Mouse (Mus musculus) forebrain, embryonic 14.5 days (tissue): ENCODE data around the gene Slc39a5. TPM values are rescaled to one million over a fixed set of nuclear protein-coding genes. Genes with fewer than 3 reads are reported as not detected.

Experiments used
- ATAC-seq: fragments of 200-750 bp; cut with Nextera tagmentation; 2 replicates; pipeline ENCODE4 v1.8.0; 2017; ENCODE audit warnings: mild to moderate bottlenecking, moderate library complexity
- DNase-seq: peaks from one replicate; pipeline ENCODE4 v3.0.0-alpha.2; 2015; ENCODE audit warnings: low spot score
- H3K27ac ChIP-seq: fragments of 300-500 bp; sonication (generic); 2 replicates; pipeline ENCODE4 v1.5.1; 2014; ENCODE audit warnings: low read depth, mild to moderate bottlenecking, control low read depth, low read length, moderate library complexity
- H3K27me3 ChIP-seq: fragments of 300-500 bp; sonication (generic); replicated peaks from 2 replicates; pipeline ENCODE4 v1.6.1; 2014; ENCODE audit warnings: low read length, control low read depth, mixed read lengths; ENCODE audit not compliant: control insufficient read depth, insufficient read depth
- H3K36me3 ChIP-seq: fragments of 300-500 bp; sonication (generic); 2 replicates; pipeline ENCODE4 v1.6.1; 2014; ENCODE audit warnings: low read length, control low read depth; ENCODE audit not compliant: control insufficient read depth, insufficient read depth
- H3K4me1 ChIP-seq: fragments of 300-500 bp; sonication (generic); 2 replicates; pipeline ENCODE4 v1.6.1; 2014; ENCODE audit warnings: antibody characterized with exemption, low read length, control low read depth; ENCODE audit not compliant: control insufficient read depth, insufficient read depth
- H3K4me2 ChIP-seq: fragments of 300-500 bp; sonication (generic); 2 replicates; pipeline ENCODE4 v1.6.1; 2014; ENCODE audit warnings: mild to moderate bottlenecking, control low read depth, low read length
- H3K4me3 ChIP-seq: fragments of 300-500 bp; sonication (generic); 2 replicates; pipeline ENCODE4 v1.5.1; 2014; ENCODE audit warnings: low read depth, low read length, control low read depth
- H3K9ac ChIP-seq: fragments of 300-500 bp; sonication (generic); 2 replicates; pipeline ENCODE4 v1.6.1; 2014; ENCODE audit warnings: mild to moderate bottlenecking, low read length, control low read depth, moderate library complexity
- H3K9me3 ChIP-seq: fragments of 300-500 bp; sonication (generic); replicated peaks from 2 replicates; pipeline ENCODE4 v1.6.1; 2016; ENCODE audit warnings: low read length, control low read depth, mixed read lengths; ENCODE audit not compliant: control insufficient read depth
- WGBS: fragments of 180-500 bp; shearing (Covaris S2); extraction: QIAGEN DNeasy Blood & Tissue Kit; methylation state at CpG from one replicate; pipeline ENCODE4 v1.1.7; 2014; 5-methylcytosine and 5-hydroxymethylcytosine counted together
- polyA plus RNA-seq: library from polyadenylated mRNA; unstranded; fragments of >200 nt; fragmentation: Nextera tagmentation; extraction: Ambion mirVana; gene quantifications from 2 replicates; pipeline ENCODE4 v1.2.1, GENCODE M21; 2014

Gene Slc39a5
- polyA plus RNA-seq, 1 experiment from 2014 or later, result not detected

DNA sequence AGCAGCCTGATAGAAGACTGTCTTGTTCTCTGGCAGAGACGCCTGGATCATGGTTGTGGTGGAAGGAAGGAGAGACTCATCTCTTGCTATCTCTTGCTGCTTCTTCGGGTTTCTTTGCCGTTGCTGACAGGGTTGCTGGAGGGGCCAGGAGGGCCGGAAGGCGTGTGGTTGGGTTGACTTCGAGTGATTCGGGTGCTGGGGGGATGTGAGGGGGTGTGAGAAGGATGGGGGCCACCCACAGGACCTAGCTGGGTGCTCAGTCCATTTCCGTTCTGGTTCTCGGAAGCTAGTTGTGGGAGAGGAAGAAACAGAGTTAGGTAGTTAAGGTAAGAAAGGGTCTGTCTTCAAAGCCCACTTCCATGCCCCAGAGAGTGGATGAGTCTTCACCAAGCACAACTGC, 609 bp upstream of the Slc39a5 start:
- Histone ChIP-seq H3K9ac (no peak overlapping the region), H3K27ac (no peak overlapping the region), H3K4me2 (no peak overlapping the region), H3K4me3 (no peak overlapping the region), H3K36me3 (peaks cover 23% of the 10 kb centered on the region), H3K9me3 (no peaks in the 10 kb centered on the region), H3K27me3 (no peaks in the 10 kb centered on the region), H3K4me1 (no peaks in the 10 kb centered on the region)
- no peak for DNase-seq
- WGBS, result 83% methylated on average over 9 of the region's 9 CpGs
- ATAC-seq, result no peak

DNA sequence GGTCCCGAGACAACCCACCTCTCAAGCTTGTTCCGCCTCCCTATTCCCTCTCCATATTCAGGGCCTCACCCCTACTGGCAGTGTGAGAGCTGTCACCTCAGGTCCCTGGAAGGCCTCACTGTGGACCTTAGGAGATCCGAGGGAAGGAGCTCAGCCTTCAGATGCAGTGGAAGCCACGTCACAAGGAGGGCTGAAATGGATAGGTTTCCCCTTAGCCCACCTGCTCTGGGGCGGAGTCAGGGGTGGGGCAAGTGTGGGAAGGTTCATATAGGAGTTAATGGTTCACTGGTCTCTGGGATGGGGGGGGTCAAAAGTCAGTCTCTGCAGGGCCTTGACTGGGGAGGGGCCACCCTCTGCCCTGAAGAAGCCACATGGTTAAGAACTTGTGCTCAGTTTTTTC, 691 bp downstream of the Slc39a5 start:
- no peak for ATAC-seq
- Histone ChIP-seq H3K27ac (no peak overlapping the region), H3K4me3 (no peak overlapping the region), H3K9ac (no peak overlapping the region), H3K4me2 (no peak overlapping the region), H3K9me3 (no peaks in the 10 kb centered on the region), H3K4me1 (no peaks in the 10 kb centered on the region), H3K27me3 (no peaks in the 10 kb centered on the region), H3K36me3 (peaks cover 16% of the 10 kb centered on the region)
- WGBS, result 26% methylated on average over 5 of the region's 5 CpGs
- no peak for DNase-seq

DNA sequence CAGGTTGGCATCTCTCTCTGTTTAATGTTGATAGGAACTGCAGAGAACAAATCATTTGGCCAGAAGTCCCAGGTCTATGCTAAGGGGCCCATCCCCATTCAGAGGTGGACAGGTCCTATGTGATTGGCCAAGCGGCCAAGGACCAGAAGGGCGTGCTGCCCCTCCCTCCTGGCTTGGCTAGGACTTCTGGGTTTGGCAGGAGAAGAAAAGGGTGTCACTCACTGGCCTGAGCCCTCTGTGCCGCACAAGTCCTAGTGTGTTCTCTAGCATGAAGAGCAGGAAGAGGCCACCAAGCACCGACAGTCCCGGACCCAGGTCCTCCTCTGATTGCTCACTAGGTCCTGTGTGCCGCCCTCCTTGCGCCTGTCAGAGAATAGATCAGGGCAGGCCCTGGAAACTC, 3.6 kb downstream of the Slc39a5 start:
- Histone ChIP-seq H3K9ac (no peak overlapping the region), H3K4me3 (no peak overlapping the region), H3K27ac (no peak overlapping the region), H3K36me3 (peaks cover 42% of the 10 kb centered on the region), H3K9me3 (no peaks in the 10 kb centered on the region), H3K27me3 (no peaks in the 10 kb centered on the region), H3K4me1 (no peaks in the 10 kb centered on the region), H3K4me2 (no peak overlapping the region)
- no peak for ATAC-seq
- DNase-seq, result no peak
- 58% methylated on average over 7 of the region's 7 CpGs for WGBS

DNA sequence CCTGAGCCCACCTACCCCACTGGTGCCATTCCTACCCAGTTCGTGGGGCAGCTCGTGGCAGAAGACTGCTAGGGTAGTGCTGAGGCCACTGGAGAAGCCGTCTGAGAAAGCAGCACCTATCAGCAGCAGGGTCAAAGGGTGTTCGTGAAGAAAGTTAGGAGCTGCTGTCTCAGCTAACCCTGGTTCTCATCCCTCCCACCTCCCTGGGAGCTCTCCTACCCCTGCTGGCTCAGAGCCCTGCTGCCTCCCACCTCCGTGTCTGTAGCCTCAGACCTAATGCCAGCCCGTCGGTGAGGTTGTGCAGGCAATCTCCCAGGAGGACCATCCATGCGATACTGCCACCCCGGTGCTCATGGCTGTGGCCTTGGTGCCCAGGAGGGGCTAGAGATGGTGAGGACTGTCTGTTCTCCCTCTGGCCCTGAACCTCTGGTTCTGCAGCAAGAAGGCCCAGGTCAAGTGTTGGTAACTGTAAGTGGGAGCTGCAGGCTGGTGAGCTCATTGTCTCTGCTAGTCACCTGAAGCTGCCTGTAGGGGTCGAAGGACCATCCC, 4.2 kb downstream of the Slc39a5 start:
- no peak for ATAC-seq
- 78% methylated on average over 10 of the region's 10 CpGs for WGBS
- no peak for DNase-seq
- Histone ChIP-seq H3K4me2 (no peak overlapping the region), H3K4me1 (no peaks in the 10 kb centered on the region), H3K9me3 (no peaks in the 10 kb centered on the region), H3K9ac (no peak overlapping the region), H3K36me3 (peaks cover 45% of the 10 kb centered on the region), H3K27ac (no peak overlapping the region), H3K27me3 (no peaks in the 10 kb centered on the region), H3K4me3 (no peak overlapping the region)

DNA sequence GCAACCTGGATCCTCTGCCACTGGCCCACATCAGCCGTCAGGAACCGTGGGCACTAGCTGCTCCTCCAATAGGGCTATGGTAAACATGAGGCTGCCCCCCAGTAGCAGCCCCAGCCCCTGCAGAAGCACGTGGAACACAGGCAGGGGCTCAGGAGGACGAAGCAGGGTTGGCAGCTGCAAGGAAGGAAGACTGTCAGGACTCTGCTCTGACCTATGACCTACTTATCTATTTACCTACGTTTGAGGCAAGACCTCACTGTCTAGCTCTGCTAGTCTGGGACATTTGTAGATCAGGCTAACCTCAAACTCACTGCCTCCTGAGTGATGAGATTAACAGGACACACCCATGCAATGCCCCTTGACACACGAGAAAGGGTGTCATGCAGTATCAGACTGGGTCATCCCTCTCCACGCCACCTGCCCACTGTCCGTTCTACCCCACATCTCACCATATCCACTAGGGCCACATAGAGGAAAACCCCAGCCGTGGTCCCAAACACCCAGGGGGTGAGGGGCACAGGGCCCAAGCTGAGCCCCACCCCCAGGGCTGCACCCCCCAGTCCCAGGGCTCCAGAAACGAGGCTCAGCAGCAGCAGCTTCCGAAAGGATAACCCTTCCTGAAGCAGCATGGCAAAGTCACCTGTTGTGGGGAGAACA, 4.9 kb downstream of the Slc39a5 start:
- H3K27me3 ChIP-seq, result no peaks in the 10 kb centered on the region
- no peak for ATAC-seq

DNA sequence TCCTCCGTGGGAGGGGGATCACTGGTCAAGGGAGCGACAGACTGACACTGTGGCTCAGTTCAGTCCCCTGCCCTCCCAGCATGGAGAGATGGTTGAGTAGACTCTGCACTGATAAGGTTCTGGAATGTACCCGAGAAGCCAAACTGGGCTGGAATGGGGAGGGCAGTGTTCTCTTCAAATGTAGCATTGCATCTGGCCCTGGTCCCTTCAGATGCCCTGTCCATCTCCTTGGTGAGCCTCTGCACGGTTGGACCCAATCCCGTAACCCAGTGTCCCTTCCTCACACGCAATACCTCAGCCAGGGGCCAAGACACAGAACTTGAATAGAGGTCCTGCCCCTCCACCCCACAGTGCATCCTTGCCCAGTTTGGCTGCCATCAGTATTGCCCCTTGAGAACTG, 9.2 kb downstream of the Slc39a5 start:
- DNase-seq (no peak), ATAC-seq (no peak)
- peaks cover 88% of the 10 kb centered on the region for H3K36me3 ChIP-seq
- H3K9me3 ChIP-seq, result no peaks in the 10 kb centered on the region
- H3K4me3 ChIP-seq, result no peak overlapping the region
- no peak overlapping the region for H3K27ac ChIP-seq
- H3K4me2 ChIP-seq, result no peak overlapping the region
- H3K9ac ChIP-seq, result no peak overlapping the region
- 74% methylated on average over 6 of the region's 6 CpGs for WGBS
- no peaks in the 10 kb centered on the region for H3K4me1 ChIP-seq
- H3K27me3 ChIP-seq, result no peaks in the 10 kb centered on the region

More for the DNA sequence above, 4.9 kb downstream of the Slc39a5 start:
- WGBS, result 75% methylated on average over 11 of the region's 11 CpGs
- Histone ChIP-seq H3K9me3 (no peaks in the 10 kb centered on the region), H3K27ac (no peak overlapping the region), H3K36me3 (peaks cover 46% of the 10 kb centered on the region), H3K9ac (no peak overlapping the region), H3K4me3 (no peak overlapping the region), H3K4me2 (no peak overlapping the region), H3K4me1 (no peaks in the 10 kb centered on the region)
- no peak for DNase-seq

DNA sequence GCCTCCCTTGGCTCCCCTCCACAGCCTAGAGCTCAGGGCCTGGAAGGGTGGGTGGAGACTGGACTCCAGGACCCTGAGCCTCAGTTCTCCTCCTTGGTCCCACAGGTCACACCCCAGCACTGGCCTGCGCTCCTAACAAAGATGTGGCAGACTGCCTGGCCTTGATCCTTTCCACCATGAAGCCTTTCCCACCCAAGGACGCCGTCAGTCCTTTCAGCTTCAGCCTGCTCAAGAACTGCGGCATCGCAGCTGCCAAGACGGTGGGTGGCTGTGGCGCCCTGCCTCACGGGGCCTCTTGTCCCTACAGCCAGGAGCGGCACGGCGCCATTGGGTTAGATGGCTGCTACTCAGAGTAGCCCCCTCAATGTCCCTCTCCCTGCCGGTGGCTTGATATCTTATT, 10.7 kb downstream of the Slc39a5 start:
- Histone ChIP-seq H3K27ac (no peak overlapping the region), H3K27me3 (no peaks in the 10 kb centered on the region), H3K4me3 (no peak overlapping the region), H3K9ac (no peak overlapping the region), H3K4me1 (no peaks in the 10 kb centered on the region), H3K36me3 (peaks cover 97% of the 10 kb centered on the region), H3K9me3 (no peaks in the 10 kb centered on the region), H3K4me2 (no peak overlapping the region)
- DNase-seq, result no peak
- WGBS, result 87% methylated on average over 12 of the region's 12 CpGs
- ATAC-seq, result no peak

DNA sequence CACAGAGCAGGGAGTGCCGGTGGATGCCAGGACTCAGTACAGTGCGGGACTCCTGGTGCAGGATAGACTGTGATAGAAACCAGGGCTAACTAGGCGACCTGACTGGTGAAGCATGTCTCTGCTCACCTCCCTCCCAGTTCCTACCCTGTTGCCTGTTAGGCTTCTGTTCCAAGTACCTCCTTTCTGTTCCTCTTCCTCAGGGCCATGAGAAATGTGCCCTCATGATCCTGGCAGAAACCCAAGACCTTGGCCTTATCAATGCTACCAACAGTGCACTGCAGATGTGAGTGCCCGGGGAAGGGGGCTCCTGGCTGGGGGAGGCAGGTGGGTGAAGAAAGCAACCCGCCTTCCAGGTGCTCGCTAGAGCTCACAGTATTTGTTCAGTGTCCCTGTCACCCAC, 11.5 kb downstream of the Slc39a5 start:
- Histone ChIP-seq H3K9ac (no peak overlapping the region), H3K36me3 (peaks cover 100% of the 10 kb centered on the region), H3K4me1 (no peaks in the 10 kb centered on the region), H3K4me3 (no peak overlapping the region), H3K27ac (no peak overlapping the region), H3K27me3 (no peaks in the 10 kb centered on the region), H3K9me3 (no peaks in the 10 kb centered on the region), H3K4me2 (no peak overlapping the region)
- DNase-seq (no peak), ATAC-seq (no peak)
- 86% methylated on average over 6 of the region's 6 CpGs for WGBS

DNA sequence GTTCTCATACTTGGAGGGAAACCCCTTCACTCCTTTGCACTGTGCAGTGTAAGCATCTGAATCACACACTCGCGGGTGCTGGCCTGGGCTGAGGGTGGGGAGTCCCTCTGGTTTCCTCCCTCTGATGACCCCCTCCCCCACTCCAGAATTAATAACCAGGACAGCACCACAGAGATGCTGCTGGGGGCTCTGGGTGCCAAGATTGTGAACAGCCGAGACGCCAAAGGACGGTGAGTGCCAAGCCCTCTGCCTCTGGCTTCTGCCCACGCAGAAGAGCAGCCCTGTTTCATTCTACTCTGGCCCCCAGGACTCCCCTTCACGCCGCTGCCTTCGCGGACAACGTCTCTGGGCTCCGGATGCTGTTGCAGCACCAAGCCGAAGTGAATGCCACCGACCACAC, 12.1 kb downstream of the Slc39a5 start:
- Histone ChIP-seq H3K9ac (no peak overlapping the region), H3K4me3 (no peak overlapping the region), H3K9me3 (no peaks in the 10 kb centered on the region), H3K4me2 (no peak overlapping the region), H3K4me1 (no peaks in the 10 kb centered on the region), H3K27ac (no peak overlapping the region), H3K27me3 (no peaks in the 10 kb centered on the region), H3K36me3 (peaks cover 100% of the 10 kb centered on the region)
- DNase-seq (no peak), ATAC-seq (no peak)
- 88% methylated on average over 14 of the region's 14 CpGs for WGBS
